Mouse (Mus musculus) urinary bladder, postnatal 4 days (tissue): ENCODE results near the gene Ndufb8.

Experiments used
- DNase-seq, 2 experiments: peaks; one replicate each; pipeline ENCODE4 v3.0.0; 2021 to 2022; ENCODE audit warnings: low spot score in 2 of 2

Gene Ndufb8

GRCm38 (mm10) chr19:44535376-44535775, 19.9 kb downstream of the Ndufb8 start:
- DNase-seq, result no peak

GRCm38 (mm10) chr19:44530018-44530417, 25.2 kb downstream of the Ndufb8 start:
- no peak for DNase-seq

GRCm38 (mm10) chr19:44525551-44526205, 29.6 kb downstream of the Ndufb8 start:
- DNase-seq, result no peak

- DNase-seq, result peak in 1 of 2 experiments; percentile 64
Observed at GRCm38 (mm10) chr19:44519152-44519551, 36.1 kb downstream of the Ndufb8 start.

GRCm38 (mm10) chr19:44517996-44518768, 37.1 kb downstream of the Ndufb8 start:
- no peak for DNase-seq

GRCm38 (mm10) chr19:44515769-44516168, 39.5 kb downstream of the Ndufb8 start:
- DNase-seq, result no peak

GRCm38 (mm10) chr19:44514521-44515451, 40.5 kb downstream of the Ndufb8 start:
- DNase-seq, result no peak

- DNase-seq, result no peak
Observed at GRCm38 (mm10) chr19:44513921-44514482, 41.2 kb downstream of the Ndufb8 start.

GRCm38 (mm10) chr19:44513054-44513833, 42.0 kb downstream of the Ndufb8 start:
- no peak for DNase-seq

- DNase-seq, result no peak
Observed at GRCm38 (mm10) chr19:44512601-44513000, 42.6 kb downstream of the Ndufb8 start.

GRCm38 (mm10) chr19:44511451-44512231, 43.6 kb downstream of the Ndufb8 start:
- no peak for DNase-seq

GRCm38 (mm10) chr19:44510534-44511175, 44.6 kb downstream of the Ndufb8 start:
- no peak for DNase-seq

- no peak for DNase-seq
Observed at GRCm38 (mm10) chr19:44502741-44503140, 52.5 kb downstream of the Ndufb8 start.

- no peak for DNase-seq
Observed at GRCm38 (mm10) chr19:44501925-44502324, 53.3 kb downstream of the Ndufb8 start.

GRCm38 (mm10) chr19:44500240-44500639, 55.0 kb downstream of the Ndufb8 start:
- DNase-seq, result no peak

- DNase-seq, result no peak
Observed at GRCm38 (mm10) chr19:44498936-44499335, 56.3 kb downstream of the Ndufb8 start.
